Mouse (Mus musculus) G1E (cell line): ENCODE results near the gene Atp13a3. TPM values are rescaled to one million over a fixed set of nuclear protein-coding genes. Genes with fewer than 3 reads are reported as not detected.

ENCODE experiments used
- ATAC-seq: 2 replicates; pipeline ENCODE4 v1.8.0; 2016; ENCODE audit warnings: mild to moderate bottlenecking; ENCODE audit not compliant: insufficient number of reproducible peaks, poor library complexity, low FRiP score, severe bottlenecking; ENCODE audit errors: extremely low read depth
- DNase-seq: peaks from one replicate; pipeline ENCODE4 v3.0.0; 2012; ENCODE audit warnings: low spot score
- H3K27me3 ChIP-seq: 2 replicates; pipeline ENCODE4 v1.6.1; 2012; ENCODE audit warnings: mild to moderate bottlenecking, low read length, inconsistent platforms; ENCODE audit not compliant: insufficient read depth
- H3K36me3 ChIP-seq: replicated peaks from 2 replicates; pipeline ENCODE3; 2012; ENCODE audit warnings: mild to moderate bottlenecking, inconsistent platforms
- H3K4me1 ChIP-seq: 2 replicates; pipeline ENCODE4 v1.6.1; 2012; ENCODE audit warnings: low read depth, low read length, inconsistent platforms, mixed read lengths; ENCODE audit not compliant: insufficient read depth
- H3K4me3 ChIP-seq: 2 replicates; pipeline ENCODE4 v1.5.1; 2012; ENCODE audit warnings: low read depth, mild to moderate bottlenecking, inconsistent platforms, low read length, moderate library complexity, mixed read lengths
- H3K9me3 ChIP-seq: replicated peaks from 2 replicates; pipeline ENCODE4 v1.6.1; 2012; ENCODE audit warnings: inconsistent platforms
- CTCF ChIP-seq: IDR thresholded peaks from 2 replicates; pipeline ENCODE4 v1.5.1; 2012; ENCODE audit warnings: low read depth, low read length, inconsistent platforms, mixed read lengths
- GATA1 ChIP-seq: IDR thresholded peaks from 2 replicates; pipeline ENCODE4 v1.6.1; 2012; ENCODE audit warnings: borderline replicate concordance, low read length, inconsistent platforms, mixed read lengths
- GATA2 ChIP-seq: IDR thresholded peaks from 2 replicates; pipeline ENCODE4 v1.6.1; 2012; ENCODE audit warnings: low read depth, low read length, inconsistent platforms, borderline replicate concordance
- POLR2AphosphoS5 ChIP-seq: IDR thresholded peaks from 2 replicates; pipeline ENCODE4 v1.6.1; 2012; ENCODE audit warnings: low read depth, low read length, inconsistent platforms; ENCODE audit not compliant: insufficient replicate concordance
- TAL1 ChIP-seq: conservative IDR thresholded peaks from 2 replicates; pipeline ENCODE4 v1.6.1; 2012; ENCODE audit warnings: low read depth, low read length, inconsistent platforms, mixed read lengths
- polyA plus RNA-seq: library from polyadenylated mRNA; stranded (reverse); fragments of >175 nt; gene quantifications from 2 replicates; pipeline ENCODE4 v1.2.3, GENCODE M21; 2012
- total RNA-seq, 2 experiments: library from RNA; stranded (forward) in 1 of 2; stranded (reverse) in 1 of 2; fragments of 200-1000 nt in 1 of 2; fragments of >200 nt in 1 of 2; fragmentation: Nextera tagmentation in 1 of 2; gene quantifications; 2 replicates each; pipeline ENCODE4 v1.2.3; 2014 to 2017

The Atp13a3 gene
- total and polyA plus RNA-seq, 3 experiments, result 132 to 214 (median 202) TPM

- no peak for TF ChIP-seq CTCF
- no peak for TF ChIP-seq TAL1
- TF ChIP-seq GATA1, result no peak
- TF ChIP-seq POLR2AphosphoS5, result no peak
- no peak for TF ChIP-seq GATA2
- H3K27me3 ChIP-seq, result no peaks in the 10 kb centered on the region
- peaks cover 35% of the 10 kb centered on the region for H3K4me1 ChIP-seq
- no peaks in the 10 kb centered on the region for H3K9me3 ChIP-seq
- no peak overlapping the region for H3K4me3 ChIP-seq
- DNase-seq (no peak), ATAC-seq (no peak)
- H3K36me3 ChIP-seq, result no peaks in the 10 kb centered on the region
These were observed 18.3 kb upstream of the Atp13a3 start for GRCm38 (mm10) chr16:30424053-30424452.

- ATAC-seq (no peak), DNase-seq (no peak)
- TF ChIP-seq POLR2AphosphoS5, result no peak
- TF ChIP-seq GATA1, result no peak
- TF ChIP-seq CTCF, result no peak
- TF ChIP-seq TAL1, result no peak
- no peak for TF ChIP-seq GATA2
- no peaks in the 10 kb centered on the region for H3K9me3 ChIP-seq
- H3K27me3 ChIP-seq, result no peaks in the 10 kb centered on the region; the same call in 1 of the 2 replicates
- no peak overlapping the region for H3K4me3 ChIP-seq
- H3K4me1 ChIP-seq, result peaks cover 25% of the 10 kb centered on the region
- H3K36me3 ChIP-seq, result no peaks in the 10 kb centered on the region
These were observed 10.9 kb upstream of the Atp13a3 start for GRCm38 (mm10) chr16:30416707-30417106.

GRCm38 (mm10) chr16:30416284-30416683 is 10.5 kb upstream of the Atp13a3 start:
- DNase-seq (no peak), ATAC-seq (no peak)
- Histone ChIP-seq H3K9me3 (no peaks in the 10 kb centered on the region), H3K27me3 (no peaks in the 10 kb centered on the region; the same call in 1 of the 2 replicates), H3K36me3 (no peaks in the 10 kb centered on the region), H3K4me1 (peaks cover 25% of the 10 kb centered on the region), H3K4me3 (no peak overlapping the region)
- TF ChIP-seq TAL1 (no peak), CTCF (no peak), POLR2AphosphoS5 (no peak), GATA2 (no peak), GATA1 (no peak)

DNA sequence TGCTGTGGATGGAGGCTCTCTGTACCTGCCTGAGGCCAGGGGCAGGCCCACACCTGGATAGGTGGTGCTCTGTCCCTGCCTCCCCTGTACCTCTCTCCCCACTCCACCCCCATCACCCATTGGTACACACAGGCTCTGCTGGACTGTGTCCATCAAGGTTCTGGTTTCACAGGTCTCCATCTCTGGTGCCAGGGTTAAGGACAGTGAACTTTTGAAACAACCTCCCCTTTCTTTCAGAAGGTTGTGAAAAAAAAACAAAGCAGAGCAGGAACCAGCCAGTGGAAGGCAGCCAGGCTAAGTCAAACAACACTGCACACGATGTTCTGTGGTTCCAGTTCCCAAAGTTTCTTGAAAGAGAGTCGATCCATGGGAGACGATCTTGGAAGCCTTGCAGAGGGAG is 6.9 kb upstream of the Atp13a3 start:
- no peak for ATAC-seq
- Histone ChIP-seq H3K27me3 (peaks cover 2% of the 10 kb centered on the region; the same call in 1 of the 2 replicates), H3K4me3 (no peak overlapping the region), H3K9me3 (no peaks in the 10 kb centered on the region), H3K36me3 (no peaks in the 10 kb centered on the region), H3K4me1 (peaks cover 30% of the 10 kb centered on the region)
- TF ChIP-seq TAL1 (no peak), POLR2AphosphoS5 (no peak), CTCF (no peak), GATA2 (no peak), GATA1 (no peak)
- DNase-seq, result no peak

DNA sequence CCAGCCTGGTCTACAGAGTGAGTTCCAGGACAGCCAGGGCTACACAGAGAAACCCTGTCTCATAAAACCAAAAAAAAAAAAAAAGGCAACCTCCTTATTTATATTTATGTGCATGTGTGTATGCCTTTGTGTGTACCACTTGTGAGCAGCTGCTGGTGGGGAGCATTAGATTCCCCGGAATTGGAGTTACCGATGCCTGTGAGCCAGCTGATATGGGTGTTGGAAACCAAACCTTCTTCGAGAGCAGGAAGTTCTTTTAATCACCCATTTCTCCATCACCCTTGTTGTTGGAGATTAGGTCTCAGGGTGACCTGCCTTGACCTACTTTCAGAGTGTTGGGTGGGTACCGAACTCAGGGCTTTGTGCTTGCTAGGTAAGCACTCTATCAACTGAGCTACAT is 5.1 kb upstream of the Atp13a3 start:
- TF ChIP-seq POLR2AphosphoS5 (no peak), CTCF (no peak), TAL1 (no peak), GATA1 (no peak), GATA2 (no peak)
- H3K36me3 ChIP-seq, result no peaks in the 10 kb centered on the region
- ATAC-seq (no peak), DNase-seq (no peak)
- H3K27me3 ChIP-seq, result 0 out of 2 replicates have a peak, but pooled peaks cover 2% of the 10 kb centered on the region
- no peak overlapping the region for H3K4me3 ChIP-seq
- no peaks in the 10 kb centered on the region for H3K9me3 ChIP-seq
- peaks cover 36% of the 10 kb centered on the region for H3K4me1 ChIP-seq

DNA sequence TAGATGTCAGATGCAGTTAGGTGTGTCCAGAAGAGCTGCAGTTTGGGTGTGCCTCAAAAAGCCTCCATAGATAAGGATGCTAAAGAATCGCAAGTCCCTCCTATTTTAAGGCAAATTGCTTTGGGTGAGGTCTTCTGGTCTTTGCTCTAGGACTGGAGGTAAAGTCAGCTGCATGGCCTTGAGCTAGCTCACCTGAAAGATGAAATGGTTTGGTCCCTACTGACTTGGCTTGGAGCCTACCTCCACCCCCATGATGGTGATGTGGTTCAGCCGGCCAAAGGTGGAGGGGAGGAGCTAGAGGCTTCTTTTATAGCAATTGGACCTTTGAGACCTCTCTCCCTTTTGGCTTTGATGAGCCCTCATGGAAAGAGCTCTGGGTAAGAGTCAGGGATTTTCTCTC is 1.7 kb upstream of the Atp13a3 start:
- no peak for ATAC-seq
- Histone ChIP-seq H3K27me3 (0 out of 2 replicates have a peak, but pooled peaks cover 2% of the 10 kb centered on the region), H3K9me3 (no peaks in the 10 kb centered on the region), H3K4me1 (peaks cover 27% of the 10 kb centered on the region), H3K4me3 (no peak overlapping the region), H3K36me3 (no peaks in the 10 kb centered on the region)
- TF ChIP-seq GATA1, result no peak
- TF ChIP-seq CTCF, result no peak
- no peak for TF ChIP-seq POLR2AphosphoS5
- no peak for TF ChIP-seq TAL1
- no peak for TF ChIP-seq GATA2
- DNase-seq, result no peak

DNA sequence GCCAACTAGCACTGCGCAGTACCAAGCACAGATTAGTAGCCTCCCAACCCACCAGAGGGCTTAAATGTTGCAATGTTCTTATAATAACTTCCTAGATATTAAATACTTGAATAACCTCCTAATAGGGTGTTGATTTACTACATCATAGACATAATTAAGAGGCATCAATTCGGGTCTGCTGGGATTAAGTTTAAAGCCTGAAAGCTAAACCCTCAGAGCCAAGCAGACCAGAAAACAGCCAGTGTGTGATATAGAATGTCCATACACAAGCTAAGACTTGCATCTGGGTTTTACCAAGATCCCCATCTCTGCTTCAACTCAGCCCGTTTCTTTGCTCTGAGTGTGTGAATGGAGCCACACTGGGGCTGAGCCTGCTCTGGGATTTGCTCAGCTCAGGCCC is 2.2 kb downstream of the Atp13a3 start:
- no peak for ATAC-seq
- H3K9me3 ChIP-seq, result no peaks in the 10 kb centered on the region
- DNase-seq, result no peak
- no peaks in the 10 kb centered on the region for H3K36me3 ChIP-seq
- H3K4me3 ChIP-seq, result no peak overlapping the region
- no peak for TF ChIP-seq TAL1
- no peak for TF ChIP-seq CTCF
- TF ChIP-seq GATA2, result no peak
- TF ChIP-seq POLR2AphosphoS5, result no peak
- no peak for TF ChIP-seq GATA1
- H3K27me3 ChIP-seq, result 0 out of 2 replicates have a peak, but pooled peaks cover 2% of the 10 kb centered on the region
- H3K4me1 ChIP-seq, result peaks cover 40% of the 10 kb centered on the region
